Mouse (Mus musculus): ENCODE results near the gene Uqcc3.

DNA sequence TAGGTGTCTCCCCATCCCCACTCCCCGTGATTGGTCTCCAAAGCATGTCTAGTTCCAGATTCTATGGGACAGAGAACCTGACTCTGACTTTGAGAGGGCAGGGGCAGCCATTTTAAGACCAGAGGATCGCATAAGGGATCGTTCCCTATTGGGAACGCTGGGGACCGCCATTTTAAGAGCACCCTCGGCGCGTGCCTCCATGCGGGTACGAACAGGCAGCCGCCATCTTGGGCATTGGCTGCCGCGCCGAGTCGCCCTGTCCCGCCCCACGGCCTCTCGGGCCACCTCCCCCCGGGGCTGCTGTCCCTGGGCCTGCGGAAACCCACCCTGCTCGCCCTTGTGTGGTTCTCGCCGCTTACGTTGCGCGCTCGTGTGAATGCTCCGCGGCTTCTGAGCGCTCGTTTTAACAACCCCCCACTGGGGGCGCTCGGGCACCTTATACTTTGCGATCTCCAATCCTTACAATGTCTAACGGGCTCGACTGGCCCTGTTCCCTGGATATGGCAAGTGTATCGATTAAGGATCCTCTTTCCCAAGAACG lies 43.4 kb downstream of the Uqcc3 start, which contains the start of gene Bscl2:
- TF ChIP-seq GATA1 (IDR thresholded peaks at IDR 0.05; ENCODE audit: borderline replicate concordance, low read length) (no peak), FLI1 (IDR thresholded peaks at IDR 0.05; ENCODE audit: low read length) (no peak)
